Mouse (Mus musculus) CH12.LX (cell line): ENCODE measurements around the gene Scn4b.

Experiments used
- MXI1 ChIP-seq: IDR thresholded peaks from 2 replicates; pipeline ENCODE4 v1.6.1; 2011; ENCODE audit warnings: mild to moderate bottlenecking, low read depth, low read length, improper control_type of control experiment
- POLR2AphosphoS2 ChIP-seq: IDR thresholded peaks from 2 replicates; pipeline ENCODE4 v1.6.1; 2011; ENCODE audit warnings: low read depth, low read length, improper control_type of control experiment
- SIN3A ChIP-seq: IDR thresholded peaks from 2 replicates; pipeline ENCODE4 v1.6.1; 2012; ENCODE audit warnings: low read length, improper control_type of control experiment, inconsistent platforms

DNA sequence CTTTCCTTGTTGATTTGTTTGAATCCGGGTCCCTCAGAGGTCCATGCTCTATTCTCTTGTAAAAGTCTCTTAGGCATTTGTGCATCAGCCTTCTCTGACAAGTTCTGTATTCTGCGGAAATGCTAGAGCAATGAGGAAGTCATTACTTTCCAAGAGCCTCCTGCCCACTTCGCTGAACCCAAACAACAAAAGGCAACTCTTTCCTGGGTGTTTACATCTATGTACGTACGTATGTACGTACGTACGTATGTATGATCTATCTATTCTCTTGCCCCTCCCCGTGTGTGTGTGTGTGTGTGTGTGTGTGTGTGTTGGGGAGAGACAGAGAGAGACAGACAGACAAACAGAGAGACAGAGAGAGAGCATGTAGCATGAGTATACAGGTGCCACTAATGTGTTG is 21.4 kb upstream of the Scn4b start:
- TF ChIP-seq SIN3A (no peak), MXI1 (no peak), POLR2AphosphoS2 (no peak)
